Mouse (Mus musculus) layer of hippocampus, postnatal 10 days (tissue): ENCODE measurements at regions not wholly inside any gene's neighbourhood (a gene's known extent, or its start where the extent isn't known, plus 50 kb on each side); places are given as distances from the start of the nearest gene placed in this dataset.
"Not testable (repeated sequence)": the region's sequence is repeated elsewhere in the genome, so short reads cannot be mapped to it uniquely, and the experiment has no call there.

ENCODE experiments used
- DNase-seq, 2 experiments: peaks; one replicate each; pipeline ENCODE4 v3.0.0; 2021; ENCODE audit warnings: low spot score in 2 of 2

GRCm38 (mm10) chr13:73034065-73034831 lies 226.0 kb upstream of the Irx4 start:
- DNase-seq = peak in 1 of 2 experiments; percentile 13

GRCm38 (mm10) chr13:73034886-73035285 lies 225.4 kb upstream of the Irx4 start:
- DNase-seq = no peak

GRCm38 (mm10) chr13:73035336-73035940 lies 224.8 kb upstream of the Irx4 start:
- DNase-seq = no peak

DNA sequence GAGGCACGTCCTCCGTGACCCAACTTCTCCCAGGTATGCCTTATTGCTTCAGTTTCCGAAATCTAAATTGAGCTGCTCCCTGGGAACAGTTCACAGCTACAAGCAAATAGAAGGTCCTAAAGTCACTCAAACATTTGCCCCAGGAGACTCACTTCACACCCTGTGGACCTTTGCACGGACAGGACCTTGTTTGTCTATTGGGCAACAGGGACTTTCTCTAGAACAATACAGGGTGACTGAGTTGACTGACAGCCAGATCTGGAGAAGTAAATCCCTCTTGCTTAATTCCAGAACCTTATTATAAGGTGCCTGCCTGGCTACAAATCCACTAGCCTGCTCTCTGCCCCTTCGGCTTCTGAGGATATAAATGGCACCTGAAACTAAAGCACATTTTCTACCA lies 220.5 kb upstream of the Irx4 start:
- no peak for DNase-seq

- DNase-seq = peak in 1 of 2 experiments; percentile 9
These were observed 218.8 kb upstream of the Irx4 start for GRCm38 (mm10) chr13:73041233-73042040.

DNA sequence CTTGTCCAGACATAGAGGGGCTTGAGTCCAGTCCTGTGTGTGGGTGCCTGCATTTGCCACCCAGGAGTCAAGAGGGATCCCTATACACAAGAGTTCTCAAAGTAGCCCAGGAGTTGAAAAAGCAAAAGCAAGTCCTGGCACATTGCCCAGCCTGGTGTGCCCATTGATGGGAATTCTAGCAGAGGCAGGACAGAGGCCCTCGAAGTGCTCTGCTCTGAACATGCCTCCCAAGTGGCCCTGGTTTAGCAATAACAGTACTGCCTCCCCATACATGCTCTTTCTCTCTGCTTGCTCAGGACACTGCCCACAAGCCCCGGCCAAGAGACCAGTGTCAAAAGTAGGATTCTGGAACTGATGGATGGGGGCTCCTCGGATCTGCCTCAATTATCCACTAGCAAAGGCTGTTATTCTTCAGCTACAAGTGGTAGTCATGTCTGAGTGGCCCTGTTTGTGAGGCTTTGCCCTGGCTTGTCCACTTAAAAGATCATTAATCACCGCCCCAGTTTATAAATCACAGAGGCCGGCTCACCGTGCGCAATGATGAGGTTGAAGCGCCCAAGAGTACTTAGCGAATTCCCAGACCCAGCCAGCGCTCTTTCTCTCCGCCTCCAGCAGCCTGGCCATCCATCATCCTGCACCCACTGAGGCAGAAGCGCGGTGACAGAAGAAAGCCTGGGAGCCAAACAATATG lies 190.3 kb upstream of the Irx4 start:
- DNase-seq = no peak

DNA sequence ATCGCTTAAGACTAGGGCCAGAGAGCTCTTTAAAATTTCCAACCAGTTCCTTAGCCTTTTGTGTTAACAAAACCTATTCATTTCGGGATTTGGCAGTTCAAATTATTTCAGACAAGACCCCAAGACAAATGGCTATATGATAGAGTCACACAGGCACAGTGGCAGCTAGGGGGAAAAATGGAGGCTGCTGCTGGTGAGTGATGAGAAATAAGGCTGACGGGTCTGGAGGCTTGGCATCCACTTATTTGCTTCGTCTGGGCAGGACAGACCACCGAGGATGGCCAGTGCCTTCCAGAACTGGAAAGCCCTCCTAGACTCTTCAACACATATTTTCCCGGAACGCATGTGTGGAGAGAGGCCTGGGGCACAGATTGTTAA lies 189.8 kb upstream of the Irx4 start:
- no peak for DNase-seq

GRCm38 (mm10) chr13:73071032-73071431 lies 189.2 kb upstream of the Irx4 start:
- DNase-seq = no peak

DNA sequence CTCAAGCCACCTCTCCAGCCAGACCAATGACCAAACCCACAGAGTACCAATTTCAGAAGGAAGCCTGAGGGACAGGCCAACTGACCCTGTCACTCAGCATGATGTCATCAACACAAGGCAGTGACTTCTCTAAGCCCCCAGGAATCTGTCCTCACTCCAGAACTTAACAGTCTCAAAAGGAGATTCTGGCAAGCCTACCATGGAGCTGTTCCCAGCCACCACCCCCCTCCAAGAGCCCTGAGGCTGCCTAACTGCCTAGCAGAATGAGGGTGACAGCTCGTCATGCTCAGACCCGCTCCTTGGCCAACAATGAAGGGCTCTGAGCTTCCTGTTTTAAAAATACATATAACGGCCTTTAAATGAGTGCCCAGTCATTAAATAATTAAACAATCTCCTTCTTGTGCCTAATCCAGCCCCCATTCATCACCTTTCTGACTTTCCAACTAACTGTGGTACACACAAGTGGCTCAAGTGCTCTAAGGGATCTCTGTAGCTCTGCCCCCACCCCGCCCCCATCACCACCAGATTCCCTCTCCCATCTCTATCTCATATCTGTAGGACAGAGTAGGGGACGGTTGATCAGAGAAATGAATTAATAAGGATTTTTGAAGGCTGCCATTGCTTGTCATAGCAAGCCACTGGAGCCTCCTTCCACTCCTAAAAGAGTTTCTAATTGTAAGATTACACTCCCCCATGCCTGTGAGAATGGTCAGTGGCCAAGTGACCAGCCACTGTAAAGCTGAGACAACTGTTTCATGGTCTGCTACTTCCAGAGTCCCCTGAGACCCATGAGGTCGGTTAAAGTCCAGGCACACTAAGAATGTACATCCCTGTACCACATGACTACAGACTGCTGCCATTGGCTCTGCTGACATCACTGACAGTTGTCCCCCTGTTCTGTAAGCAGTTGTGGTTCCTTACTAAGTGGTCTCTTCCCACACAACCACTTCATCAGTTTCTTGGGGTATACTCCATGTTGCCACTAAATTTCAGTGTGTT lies 188.1 kb upstream of the Irx4 start:
- no peak for DNase-seq

- no peak for DNase-seq
These were observed 182.3 kb upstream of the Irx4 start for GRCm38 (mm10) chr13:73077866-73078430.

DNA sequence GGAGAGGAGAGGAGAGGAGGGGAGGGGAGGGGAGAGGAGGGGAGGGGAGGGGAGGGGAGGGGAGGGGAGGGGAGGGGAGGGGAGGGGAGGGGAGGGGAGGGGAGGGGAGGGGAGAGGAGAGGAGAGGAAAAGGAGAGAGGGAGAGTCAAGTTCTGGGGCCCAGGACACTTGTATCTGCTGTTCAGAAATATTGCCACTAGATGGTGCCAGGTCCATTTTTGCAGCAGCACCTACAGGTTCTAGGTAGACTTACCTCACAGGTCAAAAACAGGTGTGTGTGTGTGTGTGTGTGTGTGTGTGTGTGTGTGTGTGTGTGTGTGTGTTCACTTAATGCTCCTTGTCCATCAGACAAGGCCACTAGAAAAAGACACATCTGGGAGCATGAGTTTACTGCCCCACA lies 172.5 kb upstream of the Irx4 start:
- not testable (repeated sequence) for DNase-seq

GRCm38 (mm10) chr13:73091886-73092285 lies 168.4 kb upstream of the Irx4 start:
- DNase-seq = no peak

- DNase-seq = no peak
These were observed 162.8 kb upstream of the Irx4 start for GRCm38 (mm10) chr13:73097502-73097901.

GRCm38 (mm10) chr13:73099407-73099806 lies 160.9 kb upstream of the Irx4 start:
- DNase-seq = no peak

GRCm38 (mm10) chr13:73107250-73107993 lies 152.9 kb upstream of the Irx4 start:
- peak; percentile 19 to 30 for DNase-seq

DNA sequence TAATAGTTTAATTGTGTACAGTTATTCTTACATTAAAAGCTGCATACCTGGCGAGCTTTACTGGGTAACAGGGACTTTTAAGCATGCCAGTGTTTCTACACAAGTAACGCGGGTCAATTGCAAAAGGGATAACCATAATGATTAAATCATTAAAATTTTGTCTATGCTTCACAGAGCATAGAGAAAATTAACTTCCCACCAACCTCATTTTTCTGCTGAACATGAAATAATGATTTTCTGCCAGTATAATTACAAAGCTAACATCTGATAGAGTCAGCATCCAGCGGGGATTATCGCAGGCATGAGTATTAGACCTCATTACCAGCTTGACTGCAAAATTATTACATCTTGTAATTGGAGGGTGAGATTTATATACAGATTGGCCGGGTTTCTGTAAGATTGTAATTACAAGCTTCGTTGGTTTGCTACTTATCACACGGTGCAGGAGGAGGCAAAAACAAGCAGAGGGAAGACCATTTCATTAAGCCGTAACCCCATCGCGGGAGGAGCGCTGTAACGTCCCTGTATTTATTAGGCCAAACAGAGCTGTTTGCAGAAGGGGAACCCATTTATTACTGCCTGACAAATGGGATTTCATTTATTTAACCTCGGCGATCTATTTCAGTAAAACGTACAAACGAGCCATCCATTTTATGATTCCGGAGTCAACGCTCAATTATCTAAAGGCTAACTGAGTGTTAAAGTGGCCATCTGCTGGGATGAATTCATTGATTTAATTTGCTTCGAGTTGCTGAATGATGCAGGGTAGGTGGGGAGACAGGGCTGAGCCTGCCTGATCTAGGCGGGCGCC lies 143.3 kb upstream of the Irx4 start:
- peak; percentile 22 to 37 for DNase-seq

DNA sequence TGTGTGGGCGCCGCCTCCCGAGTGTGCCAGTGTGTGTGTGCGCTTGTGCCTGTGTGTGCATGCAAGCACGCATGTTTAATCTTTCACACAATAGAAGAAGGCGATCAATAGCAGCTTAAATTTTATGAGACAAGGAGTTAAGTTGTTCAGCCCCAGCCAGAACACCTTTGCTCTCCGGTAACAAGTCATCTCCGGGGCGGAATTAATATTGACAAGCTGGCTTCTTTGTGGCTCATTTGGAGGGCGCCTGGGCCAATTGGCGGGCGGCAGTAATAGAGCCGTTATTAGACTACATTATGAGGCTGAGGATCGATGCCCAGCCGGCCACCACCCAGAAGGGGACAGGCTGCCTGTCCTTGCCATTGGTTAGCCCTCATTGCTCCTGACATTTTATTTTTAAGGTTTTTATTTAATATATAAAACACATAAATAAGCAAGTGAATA lies 142.6 kb upstream of the Irx4 start:
- peak; percentile 28 to 52 for DNase-seq

DNA sequence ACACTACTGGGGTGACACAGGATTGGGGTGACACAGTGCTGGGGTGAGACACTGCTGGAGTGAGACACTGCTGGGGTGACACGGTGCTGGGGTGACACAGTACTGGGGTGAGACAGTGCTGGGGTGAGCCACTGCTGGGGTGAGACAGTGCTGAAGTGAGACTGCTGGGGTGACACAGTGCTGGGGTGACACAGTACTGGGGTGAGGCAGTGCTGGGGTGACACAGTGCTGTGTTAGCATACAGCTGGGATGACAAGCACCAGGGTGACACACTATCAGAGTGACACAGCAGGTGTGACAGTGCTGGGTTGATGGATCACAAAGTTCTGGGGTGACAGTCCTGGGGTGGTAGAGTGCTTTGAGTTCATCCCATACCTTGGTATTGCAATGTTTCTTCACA lies 137.3 kb upstream of the Irx4 start:
- no peak for DNase-seq
